Mouse (Mus musculus) skeletal muscle tissue, postnatal 0 days (tissue): ENCODE data around the gene Usp54. TPM values are rescaled to one million over a fixed set of nuclear protein-coding genes. Genes with fewer than 3 reads are reported as not detected.

ENCODE experiments used
- microRNA-seq, 2 experiments: library from miRNA; unstranded; fragments of <30 nt; microRNA quantifications; one replicate each; pipeline ENCODE4; 2016
- polyA plus RNA-seq: library from polyadenylated mRNA; unstranded; fragments of >200 nt; fragmentation: Nextera tagmentation; extraction: Ambion mirVana; gene quantifications from 2 replicates; pipeline ENCODE4 v1.2.1, GENCODE M21; 2015

Usp54 gene
- polyA plus RNA-seq, result 1.8 and 2.3 TPM in 2 replicates

DNA sequence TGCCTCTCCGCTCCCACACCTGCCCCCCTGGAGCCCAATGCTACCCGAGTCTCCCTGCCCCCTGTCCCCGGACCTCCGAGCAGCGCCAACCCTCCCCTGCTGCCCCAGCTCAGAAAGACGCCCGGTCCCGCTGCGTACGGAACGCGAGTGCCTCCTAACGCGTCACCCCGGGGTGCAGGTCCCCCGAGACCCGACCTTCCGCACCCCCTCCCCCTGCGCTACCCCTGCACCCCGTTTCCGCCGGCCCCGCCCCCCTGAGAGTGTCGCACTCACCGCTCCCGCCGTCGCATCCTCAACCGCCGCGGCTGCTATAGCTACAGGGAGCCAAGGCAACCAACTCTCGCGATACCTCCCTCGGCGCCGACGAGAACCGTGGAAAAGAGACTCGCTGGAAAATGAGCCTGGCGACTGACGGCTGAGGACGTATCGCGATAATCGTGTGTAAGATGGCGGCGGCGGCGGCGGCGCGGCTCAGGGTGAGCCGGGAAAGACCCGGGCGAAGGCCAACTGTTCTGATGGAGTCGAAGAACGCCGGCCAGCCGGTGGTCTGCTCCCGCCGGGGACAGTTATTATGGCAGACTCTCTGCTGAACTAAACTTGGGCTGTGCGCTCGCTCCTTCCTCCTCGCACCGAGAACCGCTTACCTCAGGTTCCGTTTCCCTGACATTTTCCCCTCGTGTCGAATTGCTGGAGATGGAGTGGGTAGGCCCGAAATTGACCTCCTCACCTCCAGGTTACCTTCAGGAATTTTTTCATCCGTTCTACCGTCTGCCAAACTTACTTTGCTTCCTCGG, at the start of gene Usp54:
Usp54 (minus strand) TSS at position 420 of the 794 bp plus-strand sequence.

GRCm38 (mm10) chr14:20674064-20674833, 33.4 kb upstream of the Usp54 start, which contains the start of gene Sec24c:
TSS of gene Sec24c (plus strand) at chr14:20674308.

GRCm38 (mm10) chr14:20668154-20668810, 27.4 kb upstream of the Usp54 start, which contains the start of gene Synpo2l:
TSS of gene Synpo2l (minus strand) at chr14:20668354.

GRCm38 (mm10) chr14:20656361-20656760, 15.5 kb upstream of the Usp54 start, which contains the start of gene Myoz1:
TSS of gene Myoz1 (minus strand) at chr14:20656540.

DNA sequence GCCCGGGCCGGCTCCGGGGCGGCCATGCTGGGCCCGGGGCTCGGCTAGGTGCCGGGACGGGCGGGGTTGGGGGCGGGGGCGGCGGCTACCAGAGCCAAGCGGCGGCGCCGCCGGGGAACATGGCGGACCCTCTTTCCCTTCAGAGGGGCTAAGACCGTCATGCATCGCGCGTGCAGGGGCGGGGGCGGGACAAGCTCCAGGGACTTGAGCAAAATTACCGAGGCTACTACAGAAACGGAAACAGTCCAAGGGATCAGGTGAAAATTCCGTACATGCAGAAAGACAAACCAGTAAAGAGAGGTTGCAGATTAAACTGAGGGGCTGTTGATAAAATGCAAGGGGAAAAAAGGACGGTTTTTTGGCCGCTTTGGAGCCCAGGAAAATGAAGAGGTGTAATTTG, 94.4 kb downstream of the Usp54 start, which contains the start of gene Ppp3cb:
Ppp3cb (minus strand) TSS at position 159 of the 400 bp plus-strand sequence.

Small RNA genes lying within 50 kb of the gene (microRNA-seq; reads per million reads assigned to microRNA genes)
- 0.61 to 1.1 reads per million in 2 experiments for gene Mir6946

Other genes starting within 250 kb of the Usp54 start
- 77.4 and 86.8 TPM in 2 replicates for gene Mrps16, start 247.4 kb downstream of the Usp54 start, polyA plus RNA-seq
- gene Cfap70, start 188.8 kb downstream of the Usp54 start, polyA plus RNA-seq, result 0.12 and 0.23 TPM in 2 replicates
- 26.2 and 30.5 TPM in 2 replicates for gene Anxa7, start 160.9 kb downstream of the Usp54 start, polyA plus RNA-seq
- 0.84 and 0.94 TPM in 2 replicates for gene Mss51, start 144.2 kb downstream of the Usp54 start, polyA plus RNA-seq
- 37.6 and 51.1 TPM in 2 replicates for gene Ppp3cb, start 94.5 kb downstream of the Usp54 start, polyA plus RNA-seq
- 1,828 and 2,171 TPM in 2 replicates for gene Myoz1, start 15.5 kb upstream of the Usp54 start, polyA plus RNA-seq
- gene Synpo2l, start 27.3 kb upstream of the Usp54 start, polyA plus RNA-seq, result 124 and 130 TPM in 2 replicates
- gene Sec24c, start 33.2 kb upstream of the Usp54 start, polyA plus RNA-seq, result 31.6 and 33.9 TPM in 2 replicates
- 15.7 and 16.4 TPM in 2 replicates for gene Fut11, start 53.9 kb upstream of the Usp54 start, polyA plus RNA-seq
- gene Chchd1, start 61.9 kb upstream of the Usp54 start, polyA plus RNA-seq, result 181 and 199 TPM in 2 replicates
- 12.3 and 14.6 TPM in 2 replicates for gene Zswim8, start 66.5 kb upstream of the Usp54 start, polyA plus RNA-seq
- gene Ndst2, start 93.5 kb upstream of the Usp54 start, polyA plus RNA-seq, result 15.6 and 17.2 TPM in 2 replicates
- gene Camk2g, start 153.0 kb upstream of the Usp54 start, polyA plus RNA-seq, result 58.1 and 68.5 TPM in 2 replicates
- gene Plau, start 195.6 kb upstream of the Usp54 start, polyA plus RNA-seq, result 2.6 and 3.1 TPM in 2 replicates